Mouse (Mus musculus) testis, adult 2 months (tissue): ENCODE measurements around the gene Mrpl20.

Source experiments
- CTCF ChIP-seq: fragments of 200-500 bp; IDR thresholded peaks from 2 replicates; pipeline ENCODE4 v1.5.1; 2012; ENCODE audit warnings: low read depth, mild to moderate bottlenecking, inconsistent platforms, low read length, moderate library complexity; ENCODE audit not compliant: control insufficient read depth, insufficient read depth, insufficient replicate concordance
- POLR2A ChIP-seq: fragments of 200-500 bp; IDR thresholded peaks from 2 replicates; pipeline ENCODE4 v1.6.1; 2012; ENCODE audit warnings: low read depth, mild to moderate bottlenecking, inconsistent platforms, low read length, moderate library complexity; ENCODE audit not compliant: control insufficient read depth

DNA sequence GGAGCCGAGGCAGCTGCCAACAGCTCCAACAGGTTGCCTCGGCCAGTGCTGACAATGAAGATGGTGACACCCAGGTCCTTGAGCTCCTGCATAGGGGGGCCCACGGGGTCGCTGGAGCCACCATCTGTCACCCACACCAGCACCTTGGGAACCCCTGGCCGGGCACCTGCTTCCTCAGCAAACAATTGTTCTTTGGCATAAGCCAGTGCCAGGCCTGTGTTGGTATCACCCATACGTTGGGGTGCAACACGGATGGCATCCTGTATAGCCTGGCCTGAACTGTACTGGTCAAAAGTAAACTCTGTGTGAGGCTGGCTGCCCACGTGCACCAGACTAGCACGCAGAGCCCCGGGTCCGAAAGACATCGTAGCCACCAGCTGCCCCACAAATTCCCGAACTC is 29.9 kb upstream of the Mrpl20 start:
- TF ChIP-seq CTCF (no peak), POLR2A (no peak)
